Mouse (Mus musculus) midbrain, embryonic 12.5 days (tissue): ENCODE results near the gene Slc22a8. TPM values are rescaled to one million over a fixed set of nuclear protein-coding genes. Genes with fewer than 3 reads are reported as not detected.

Experiments
- ATAC-seq: fragments of 200-750 bp; cut with Nextera tagmentation; 2 replicates; pipeline ENCODE4 v1.8.0; 2017; ENCODE audit warnings: low read depth, moderate TSS enrichment, moderate library complexity; ENCODE audit not compliant: low FRiP score
- H3K27ac ChIP-seq: fragments of 300-500 bp; sonication (generic); replicated peaks from 2 replicates; pipeline ENCODE4 v1.5.1; 2016; ENCODE audit warnings: mild to moderate bottlenecking
- H3K27me3 ChIP-seq: fragments of 300-500 bp; sonication (generic); 2 replicates; pipeline ENCODE4 v1.6.1; 2016; ENCODE audit warnings: mild to moderate bottlenecking
- H3K36me3 ChIP-seq: fragments of 300-500 bp; sonication (generic); 2 replicates; pipeline ENCODE4 v1.6.1; 2016
- H3K4me1 ChIP-seq: fragments of 300-500 bp; sonication (generic); 2 replicates; pipeline ENCODE4 v1.6.1; 2016
- H3K4me2 ChIP-seq: fragments of 300-500 bp; sonication (generic); replicated peaks from 2 replicates; pipeline ENCODE4 v1.6.1; 2016; ENCODE audit warnings: mild to moderate bottlenecking, moderate library complexity
- H3K4me3 ChIP-seq: fragments of 300-500 bp; sonication (generic); 2 replicates; pipeline ENCODE4 v1.5.1; 2016; ENCODE audit warnings: mild to moderate bottlenecking
- H3K9ac ChIP-seq: fragments of 300-500 bp; sonication (generic); replicated peaks from 2 replicates; pipeline ENCODE4 v1.6.1; 2016; ENCODE audit warnings: mild to moderate bottlenecking, moderate library complexity
- H3K9me3 ChIP-seq: fragments of 300-500 bp; sonication (generic); 2 replicates; pipeline ENCODE4 v1.6.1; 2016; ENCODE audit warnings: mild to moderate bottlenecking
- WGBS: fragments of 180-500 bp; shearing (Covaris S2); methylation state at CpG from one replicate; pipeline ENCODE4 v1.1.7; 2016; 5-methylcytosine and 5-hydroxymethylcytosine counted together
- polyA plus RNA-seq: library from polyadenylated mRNA; unstranded; fragments of >200 nt; fragmentation: Nextera tagmentation; extraction: Ambion mirVana; gene quantifications from 2 replicates; pipeline ENCODE4 v1.2.1, GENCODE M21; 2016

Slc22a8 gene
- polyA plus RNA-seq, 1 experiment from 2014 or later = 0.77 TPM

DNA sequence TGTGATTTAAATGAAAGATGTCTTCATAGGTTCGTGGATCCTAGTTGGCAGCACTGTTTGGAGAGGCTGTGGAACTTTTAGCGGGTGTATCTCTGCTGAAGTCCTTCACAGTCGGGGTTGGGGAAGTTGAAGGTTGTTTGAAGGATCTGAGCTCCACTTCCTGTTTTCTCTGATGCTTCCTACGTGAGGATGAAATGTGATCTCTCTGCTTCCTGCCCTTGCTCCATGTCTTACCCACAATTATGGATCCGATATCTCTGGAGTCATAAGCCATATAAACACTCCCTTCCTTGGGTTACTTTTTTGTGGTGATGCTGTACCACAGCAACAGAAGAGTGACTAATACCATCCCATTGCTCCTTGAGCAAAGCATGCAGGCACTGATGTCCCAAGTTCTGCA lies 51.0 kb downstream of the Slc22a8 start:
- H3K27me3 ChIP-seq = no peaks in the 10 kb centered on the region
- no peaks in the 10 kb centered on the region for H3K4me1 ChIP-seq
- H3K9ac ChIP-seq = no peak overlapping the region
- no peaks in the 10 kb centered on the region for H3K9me3 ChIP-seq
- H3K36me3 ChIP-seq = no peaks in the 10 kb centered on the region
- H3K4me2 ChIP-seq = no peak overlapping the region
- WGBS = 74% methylated on average over 5 of the region's 5 CpGs
- no peak overlapping the region for H3K27ac ChIP-seq
- ATAC-seq = no peak
- no peak overlapping the region for H3K4me3 ChIP-seq

DNA sequence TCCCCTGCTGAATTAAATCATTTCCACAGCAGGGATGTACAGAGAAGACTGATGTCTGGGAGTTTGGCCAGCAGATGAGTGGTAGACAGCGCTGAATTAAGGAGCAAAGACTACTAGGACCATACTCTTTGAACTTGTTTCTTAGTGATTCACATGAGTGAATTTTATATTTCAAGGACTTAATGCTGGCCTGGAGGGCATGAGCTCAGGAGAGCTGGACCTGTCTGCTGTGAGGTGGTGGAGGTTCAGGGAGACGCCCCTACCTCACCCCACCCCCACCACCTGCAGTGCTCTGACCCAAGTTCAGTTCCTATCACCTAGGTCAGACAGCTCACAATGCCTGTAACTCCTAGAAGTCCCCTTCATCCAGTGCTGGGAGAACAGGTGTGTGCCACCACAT lies 55.3 kb downstream of the Slc22a8 start:
- Histone ChIP-seq H3K4me3 (no peak overlapping the region), H3K9me3 (no peaks in the 10 kb centered on the region), H3K36me3 (no peaks in the 10 kb centered on the region), H3K4me1 (no peaks in the 10 kb centered on the region), H3K9ac (no peak overlapping the region), H3K27ac (no peak overlapping the region), H3K4me2 (no peak overlapping the region), H3K27me3 (no peaks in the 10 kb centered on the region)
- ATAC-seq = no peak
- 79% methylated on average over 2 of the region's 2 CpGs for WGBS

DNA sequence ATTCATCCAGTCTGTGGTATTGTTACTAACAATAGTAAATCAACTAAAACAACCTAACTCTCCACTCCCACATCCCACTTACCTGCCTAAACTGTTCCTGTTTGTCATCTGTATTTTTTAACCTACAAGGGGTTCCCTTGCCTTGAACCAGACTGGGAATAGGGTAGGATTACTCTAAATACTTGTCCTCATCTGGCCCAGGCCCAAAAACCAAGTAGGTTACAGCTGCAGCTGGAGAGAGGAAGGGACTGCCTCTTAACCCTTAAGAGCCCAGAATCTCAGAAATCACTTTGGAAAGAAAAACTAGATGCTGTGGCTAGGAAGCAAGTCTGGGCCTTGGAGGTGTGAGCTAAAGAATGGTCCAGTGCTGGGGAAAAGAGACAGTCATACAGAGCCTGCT lies 64.8 kb downstream of the Slc22a8 start:
- Histone ChIP-seq H3K36me3 (no peaks in the 10 kb centered on the region), H3K9me3 (no peaks in the 10 kb centered on the region), H3K9ac (no peak overlapping the region), H3K4me3 (no peak overlapping the region), H3K4me1 (no peaks in the 10 kb centered on the region), H3K27me3 (peaks cover 13% of the 10 kb centered on the region), H3K27ac (no peak overlapping the region), H3K4me2 (no peak overlapping the region)
- no peak for ATAC-seq

DNA sequence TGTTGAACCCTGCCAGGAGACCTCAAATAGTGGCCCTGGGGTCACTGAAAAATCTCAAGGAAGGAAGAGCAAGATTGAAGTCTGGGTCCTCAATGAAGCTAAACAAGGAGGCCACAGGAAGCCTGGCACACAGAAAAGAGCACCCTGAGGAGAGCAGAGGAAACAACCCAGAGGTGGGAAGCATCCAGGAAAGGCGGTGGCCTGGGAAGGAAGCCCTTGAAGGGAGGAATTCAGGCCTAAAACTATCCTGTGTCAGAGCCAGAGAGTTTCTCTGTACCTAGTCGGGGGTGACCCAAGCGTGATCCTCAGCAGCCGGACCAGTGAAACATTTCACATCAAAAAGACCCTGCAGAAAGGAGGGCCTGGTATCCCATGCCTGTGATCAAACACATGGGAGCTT lies 65.3 kb downstream of the Slc22a8 start:
- H3K27ac ChIP-seq = no peak overlapping the region
- H3K4me2 ChIP-seq = no peak overlapping the region
- ATAC-seq = no peak
- H3K27me3 ChIP-seq = peaks cover 18% of the 10 kb centered on the region
- WGBS = 77% methylated on average over 4 of the region's 4 CpGs
- no peaks in the 10 kb centered on the region for H3K4me1 ChIP-seq
- no peaks in the 10 kb centered on the region for H3K36me3 ChIP-seq
- H3K9me3 ChIP-seq = no peaks in the 10 kb centered on the region
- no peak overlapping the region for H3K4me3 ChIP-seq
- H3K9ac ChIP-seq = no peak overlapping the region

Other genes starting within 250 kb of the Slc22a8 start
- not detected in 2 replicates for gene Slc22a30, start 186.1 kb upstream of the Slc22a8 start, polyA plus RNA-seq
- 3.6 and 4.2 TPM in 2 replicates for gene Slc22a6, start 26.8 kb downstream of the Slc22a8 start, polyA plus RNA-seq
- 0.50 and 0.59 TPM in 2 replicates for gene Chrm1, start 72.5 kb downstream of the Slc22a8 start, polyA plus RNA-seq
- gene Slc3a2, start 132.1 kb downstream of the Slc22a8 start, polyA plus RNA-seq = 138 and 150 TPM in 2 replicates
- gene Wdr74, start 144.6 kb downstream of the Slc22a8 start, polyA plus RNA-seq = 78.5 and 80.7 TPM in 2 replicates
- gene 1700092M07Rik, start 149.5 kb downstream of the Slc22a8 start, polyA plus RNA-seq = 3.3 and 4.5 TPM in 2 replicates
- 121 and 127 TPM in 2 replicates for gene Stx5a, start 150.2 kb downstream of the Slc22a8 start, polyA plus RNA-seq
- 210 and 224 TPM in 2 replicates for gene Nxf1, start 165.8 kb downstream of the Slc22a8 start, polyA plus RNA-seq
- gene Tmem223, start 179.7 kb downstream of the Slc22a8 start, polyA plus RNA-seq = 211 and 214 TPM in 2 replicates
- 40.4 TPM in 2 replicates for gene Tmem179b, start 183.2 kb downstream of the Slc22a8 start, polyA plus RNA-seq
- 34.5 and 35.5 TPM in 2 replicates for gene Taf6l, start 195.2 kb downstream of the Slc22a8 start, polyA plus RNA-seq
- gene Polr2g, start 207.3 kb downstream of the Slc22a8 start, polyA plus RNA-seq = 154 and 160 TPM in 2 replicates
- gene Zbtb3, start 211.3 kb downstream of the Slc22a8 start, polyA plus RNA-seq = 8.3 and 8.8 TPM in 2 replicates
- gene Ttc9c, start 228.1 kb downstream of the Slc22a8 start, polyA plus RNA-seq = 65.7 and 69.9 TPM in 2 replicates
- 6.0 and 6.4 TPM in 2 replicates for gene Hnrnpul2, start 228.8 kb downstream of the Slc22a8 start, polyA plus RNA-seq
- not detected in 2 replicates for gene AC129217.1, start 238.5 kb downstream of the Slc22a8 start, polyA plus RNA-seq
- gene Bscl2, start 246.2 kb downstream of the Slc22a8 start, polyA plus RNA-seq = 68.0 and 68.7 TPM in 2 replicates
- gene Gng3, start 247.9 kb downstream of the Slc22a8 start, polyA plus RNA-seq = 174 and 180 TPM in 2 replicates